Mouse (Mus musculus): Measurements from ENCODE around the gene Prune1.
A peak's percentile ranks its signal among the peaks of the same experiment; 100 is the strongest.

Gene Prune1

DNA sequence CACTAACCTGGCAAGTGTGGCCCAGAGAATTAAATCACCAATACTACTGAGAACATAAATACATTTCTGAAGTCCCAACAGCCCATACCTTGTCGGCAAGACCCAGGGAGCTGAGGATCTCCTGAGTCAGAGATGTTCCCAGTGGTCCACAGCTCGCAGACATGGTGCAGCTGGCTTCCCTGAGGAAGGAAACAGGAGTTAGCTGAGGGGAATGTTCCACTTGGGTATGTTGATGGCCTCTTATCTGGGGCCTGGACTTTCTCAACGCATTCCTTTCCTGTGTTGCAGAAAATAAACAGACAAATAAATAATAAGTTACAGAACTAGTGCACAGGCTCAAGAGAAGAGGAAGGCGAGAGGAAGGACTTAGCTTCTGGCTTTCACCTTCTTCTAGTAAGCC, 24.4 kb upstream of the Prune1 start:
- DNase-seq (ENCODE audit: low spot score in 2 of 2): no peak

DNA sequence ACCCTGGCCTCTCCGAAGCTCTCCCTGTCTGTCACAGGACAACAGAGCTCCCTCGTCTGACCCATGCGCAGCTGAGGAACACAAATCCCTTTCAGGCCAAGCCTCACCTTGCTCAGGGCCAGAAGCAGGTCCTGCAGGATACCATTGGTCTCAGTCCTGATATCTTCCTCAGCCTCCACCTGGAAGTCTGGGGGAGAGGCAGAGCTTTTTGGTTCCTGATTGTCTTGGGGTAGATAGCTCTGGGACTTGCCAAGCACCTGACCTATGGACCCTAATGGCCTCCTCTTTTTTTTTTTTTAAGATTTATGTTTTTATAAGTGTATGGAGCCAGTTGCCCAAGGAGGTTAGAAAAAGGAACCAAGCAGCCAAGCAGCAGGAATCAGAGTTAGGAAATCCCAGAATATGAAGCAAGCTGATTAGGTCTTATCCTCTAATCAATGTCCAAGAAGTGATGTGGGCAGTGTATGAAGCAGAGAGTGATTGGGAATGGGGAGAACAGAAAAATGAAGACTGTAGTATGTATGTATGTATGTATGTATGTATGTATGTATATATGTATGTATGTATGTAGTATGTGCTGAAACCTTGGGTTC, 19.4 kb upstream of the Prune1 start:
- no peak for DNase-seq (ENCODE audit: low spot score in 2 of 2)

DNA sequence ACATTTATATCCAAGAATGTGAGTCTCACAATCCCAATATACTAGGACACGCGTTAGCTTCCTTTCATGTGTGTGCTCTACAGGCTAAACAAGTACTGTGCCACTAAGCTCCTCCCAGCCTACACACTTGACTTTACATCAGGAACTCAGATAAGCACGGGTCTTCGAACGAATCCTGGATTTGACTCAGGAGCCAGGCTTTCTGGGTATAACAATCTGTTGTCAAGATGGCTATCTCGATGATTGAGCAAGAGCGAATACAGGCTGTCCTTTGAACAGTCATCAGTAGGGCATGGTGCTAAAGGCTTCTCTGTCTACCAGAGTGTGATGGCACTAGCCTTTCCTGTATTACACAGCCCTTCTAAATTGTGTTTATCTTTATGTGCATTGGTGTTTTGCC, 16.1 kb upstream of the Prune1 start:
- no peak for DNase-seq (ENCODE audit: low spot score in 2 of 2)

DNA sequence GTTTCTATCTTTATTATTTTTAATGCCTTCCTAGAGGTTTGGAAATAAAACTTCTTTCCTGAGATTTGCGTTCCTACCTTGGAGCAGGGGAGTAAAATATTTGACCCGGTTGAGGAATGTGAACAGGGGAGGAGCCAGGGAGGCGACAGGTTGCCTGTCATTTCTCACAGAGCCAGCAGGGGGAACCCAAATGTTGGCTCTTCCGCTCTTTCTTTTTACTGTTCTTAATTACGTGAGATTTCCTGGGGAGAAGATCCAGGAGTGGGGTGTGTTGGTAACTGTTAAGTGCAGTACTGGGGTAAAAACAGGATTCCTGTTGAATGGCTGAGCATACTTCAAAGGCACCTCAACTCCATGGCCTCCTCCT, 14.2 kb upstream of the Prune1 start:
- no peak for DNase-seq (ENCODE audit: low spot score in 2 of 2)

DNA sequence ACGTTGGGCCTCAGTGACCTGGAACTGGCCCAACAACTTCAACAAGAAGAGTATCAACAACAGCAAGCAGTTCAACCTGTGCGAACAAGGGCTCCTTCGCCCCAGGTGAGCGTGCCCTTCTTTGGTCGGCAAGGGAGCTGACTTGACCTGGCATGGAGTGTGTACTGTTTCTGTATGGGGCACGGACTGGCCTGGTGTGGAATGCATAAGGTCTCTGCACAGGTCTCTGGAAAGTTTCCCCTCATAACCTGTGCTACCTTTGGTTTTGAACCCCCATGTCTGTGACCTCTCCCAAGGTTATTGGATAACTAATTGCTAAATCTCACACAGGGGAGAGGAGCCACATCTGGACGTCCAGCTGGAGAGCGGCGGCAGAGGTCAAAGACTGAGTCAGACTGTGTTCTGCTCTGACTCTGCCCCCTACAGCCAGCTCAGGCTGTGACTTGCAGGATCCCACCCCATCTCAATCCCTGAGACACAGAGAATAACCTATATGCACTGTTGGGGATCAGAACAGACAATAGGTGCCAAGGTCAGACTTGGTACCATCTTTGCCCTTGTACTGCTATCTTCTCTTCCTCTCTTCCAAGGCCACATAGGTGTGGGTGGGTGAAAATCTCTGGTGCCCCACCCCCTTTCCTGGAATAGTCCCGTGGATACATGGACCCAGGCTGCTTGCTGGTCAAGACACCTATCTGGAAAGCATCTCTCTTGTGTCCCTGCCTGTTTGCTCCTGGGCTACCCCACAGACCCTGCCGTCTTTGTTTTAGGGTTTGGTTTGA, 13.6 kb upstream of the Prune1 start:
- DNase-seq (ENCODE audit: low spot score in 2 of 2): no peak

DNA sequence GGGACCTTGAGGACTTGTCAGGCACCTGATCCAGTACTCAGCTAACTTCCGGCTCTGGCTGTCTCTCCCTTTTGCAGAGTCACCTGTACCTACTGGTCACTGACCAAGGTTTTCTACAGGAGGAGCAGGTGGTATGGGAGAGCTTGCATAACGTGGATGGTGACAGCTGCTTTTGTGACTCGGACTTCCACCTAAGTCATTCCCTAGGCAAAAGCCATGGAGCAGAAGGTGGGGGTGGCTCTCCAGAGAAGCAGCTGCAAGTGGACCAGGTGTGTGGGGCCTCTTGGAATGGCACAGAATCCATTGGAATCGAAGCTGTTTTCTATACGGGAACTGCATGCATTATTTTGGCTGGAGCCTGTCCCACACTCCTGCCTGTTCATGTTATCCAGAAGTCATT, 12.8 kb upstream of the Prune1 start:
- no peak for DNase-seq (ENCODE audit: low spot score in 2 of 2)

DNA sequence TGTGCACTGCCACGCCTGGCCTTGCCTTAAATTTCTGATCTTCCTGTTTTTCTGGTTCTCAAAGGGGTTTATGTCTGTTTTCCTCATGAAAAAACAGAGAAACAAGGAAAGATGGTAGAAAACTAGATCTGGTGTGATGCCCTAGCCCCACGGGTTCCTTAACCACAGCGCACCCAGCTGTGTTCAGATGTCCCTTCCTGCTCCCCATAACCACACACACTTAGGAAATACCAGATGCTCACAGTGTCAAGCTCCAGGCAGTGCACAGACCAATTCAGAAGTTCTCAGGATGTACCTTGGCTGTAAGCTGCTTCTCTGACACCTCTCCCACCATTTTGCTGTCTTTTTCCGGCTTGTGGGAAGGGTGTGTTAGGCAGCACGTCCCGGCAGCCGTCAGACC, 12.4 kb upstream of the Prune1 start:
- no peak for DNase-seq (ENCODE audit: low spot score in 2 of 2)

DNA sequence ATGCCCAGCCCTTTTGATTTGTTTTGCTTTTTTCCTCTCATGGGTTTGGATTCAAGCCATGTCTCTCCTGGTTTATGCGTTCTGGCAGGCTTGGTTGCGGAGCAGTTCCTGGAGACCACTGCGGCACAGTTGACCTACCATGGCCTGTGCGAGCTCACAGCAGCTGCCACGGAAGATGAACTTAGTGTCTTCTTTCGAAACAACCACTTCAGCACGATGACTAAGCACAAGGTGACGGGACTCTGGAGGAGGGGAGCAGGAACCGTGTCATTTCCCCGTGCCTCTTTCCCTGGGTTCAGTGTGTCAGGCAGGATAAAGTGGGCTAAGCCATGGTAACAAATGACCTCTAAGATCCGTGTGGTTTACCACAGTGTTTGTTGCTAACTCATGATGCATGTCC, 11.7 kb upstream of the Prune1 start:
- DNase-seq (ENCODE audit: low spot score in 2 of 2): no peak

DNA sequence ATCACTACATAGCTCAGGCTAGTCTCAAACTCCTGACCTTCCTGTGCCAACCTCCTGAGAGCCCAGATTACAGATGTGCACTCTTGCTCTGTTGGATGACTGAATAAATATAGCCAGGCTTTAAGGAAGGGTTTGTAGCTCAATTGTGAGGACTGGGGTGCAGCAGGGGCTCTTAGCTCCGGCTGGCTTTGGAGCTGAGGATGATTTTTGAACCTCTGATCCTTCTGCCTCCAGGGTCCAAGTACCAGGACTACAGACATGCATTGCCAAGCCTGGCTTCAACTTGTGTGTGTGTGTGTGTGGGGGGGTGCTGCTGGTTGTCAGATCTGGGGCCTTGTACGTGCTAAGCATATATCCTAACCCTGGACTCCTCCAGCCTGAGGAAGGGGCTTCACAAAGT, 11.0 kb upstream of the Prune1 start:
- DNase-seq (ENCODE audit: low spot score in 2 of 2): no peak

DNA sequence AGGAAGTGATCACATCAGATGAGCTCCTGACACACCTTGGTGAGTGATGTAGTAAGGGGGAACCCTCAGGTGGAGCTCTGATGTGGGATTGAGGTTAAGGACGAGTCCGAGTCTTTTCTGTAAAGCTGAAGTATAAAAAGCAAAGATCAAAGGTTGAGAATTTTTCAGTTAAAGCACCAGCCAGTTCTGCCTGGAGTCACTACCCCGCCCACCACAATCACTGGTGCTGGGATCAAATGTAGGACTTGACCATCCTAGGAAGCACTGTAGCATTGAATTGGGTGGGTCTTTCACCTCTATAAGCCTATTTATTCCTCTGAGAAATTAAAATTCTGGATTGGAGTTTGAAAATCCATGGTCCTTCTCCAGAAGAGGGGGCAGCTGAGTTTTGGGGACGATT, 9.2 kb upstream of the Prune1 start:
- DNase-seq (ENCODE audit: low spot score in 2 of 2): no peak

DNA sequence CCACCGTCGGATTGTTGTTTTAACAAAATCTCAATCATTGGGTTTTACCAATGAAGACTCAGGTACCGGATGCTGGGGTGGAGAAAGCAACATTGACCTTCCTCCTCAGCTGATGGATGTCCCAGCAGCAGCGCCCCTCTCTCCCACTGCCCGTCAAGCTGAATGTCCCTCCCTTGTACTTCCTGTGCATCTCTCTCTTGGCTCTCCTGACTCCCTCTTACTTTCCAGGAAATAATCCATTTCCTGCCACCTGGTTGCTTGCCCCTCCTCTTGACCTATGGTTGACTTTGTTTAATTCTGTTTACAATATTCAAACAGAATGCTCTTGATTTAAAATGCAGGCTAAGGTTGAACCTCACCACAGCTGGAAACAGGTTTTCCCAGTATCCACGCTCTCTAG, 8.3 kb upstream of the Prune1 start:
- no peak for DNase-seq (ENCODE audit: low spot score in 2 of 2)

DNA sequence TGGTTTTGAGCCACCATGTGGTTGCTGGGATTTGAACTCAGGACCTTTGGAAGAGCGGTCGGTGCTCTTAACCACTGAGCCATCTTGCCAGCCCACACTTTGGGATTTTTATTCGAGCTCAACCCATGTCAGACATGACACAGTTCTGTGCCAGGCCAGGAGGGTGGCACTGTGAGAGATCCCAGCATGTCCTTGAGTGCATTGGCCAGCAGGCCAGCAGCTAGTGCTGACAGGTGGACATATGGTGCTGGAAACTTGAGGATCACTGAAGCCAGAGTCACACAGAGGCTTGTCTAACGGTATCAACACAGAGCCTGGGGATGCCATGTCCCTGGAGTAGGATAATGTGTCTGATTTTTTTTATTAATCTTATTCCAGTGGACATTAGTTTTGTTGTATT, 7.5 kb upstream of the Prune1 start:
- DNase-seq (ENCODE audit: low spot score in 2 of 2): no peak

DNA sequence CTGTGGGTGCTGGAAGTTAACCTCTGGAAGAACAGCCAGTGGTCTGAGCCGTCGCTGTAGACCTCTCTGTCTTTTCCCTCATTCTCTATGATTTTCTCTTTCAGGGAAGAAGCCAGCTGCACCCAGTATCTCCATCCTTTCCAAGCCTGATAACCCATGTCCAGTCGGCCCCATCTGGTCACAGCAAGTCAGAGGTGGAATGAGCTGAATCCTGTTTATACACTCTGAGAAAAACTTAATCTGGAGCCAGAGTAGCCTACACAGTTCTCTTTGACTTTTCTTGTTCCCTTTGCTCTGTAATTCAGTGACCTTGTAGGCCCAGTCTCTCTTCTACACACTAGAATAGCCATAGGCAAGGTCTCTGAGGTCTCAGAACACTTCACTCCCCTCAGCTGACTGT, 5.7 kb upstream of the Prune1 start:
- DNase-seq (ENCODE audit: low spot score in 2 of 2): no peak

DNA sequence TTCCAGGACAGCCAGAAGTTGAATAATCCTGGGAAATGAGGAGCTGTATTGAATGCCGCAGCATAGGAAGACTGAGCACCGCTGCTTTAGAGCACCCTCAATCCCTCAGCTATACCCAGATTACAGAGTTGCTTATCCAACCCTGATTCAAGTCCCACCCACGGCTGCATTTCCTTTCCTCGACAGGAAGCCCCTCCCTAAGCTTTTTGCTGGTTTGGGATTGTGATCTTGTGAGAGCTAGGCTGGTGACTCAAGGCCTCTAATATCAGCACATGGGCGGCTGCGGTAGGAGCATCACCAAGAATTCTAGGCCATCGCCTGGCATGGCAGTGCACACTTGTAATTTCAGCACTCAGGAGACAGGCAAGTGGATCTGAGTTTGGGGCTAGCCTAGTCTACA, 4.6 kb upstream of the Prune1 start:
- no peak for DNase-seq (ENCODE audit: low spot score in 2 of 2)

DNA sequence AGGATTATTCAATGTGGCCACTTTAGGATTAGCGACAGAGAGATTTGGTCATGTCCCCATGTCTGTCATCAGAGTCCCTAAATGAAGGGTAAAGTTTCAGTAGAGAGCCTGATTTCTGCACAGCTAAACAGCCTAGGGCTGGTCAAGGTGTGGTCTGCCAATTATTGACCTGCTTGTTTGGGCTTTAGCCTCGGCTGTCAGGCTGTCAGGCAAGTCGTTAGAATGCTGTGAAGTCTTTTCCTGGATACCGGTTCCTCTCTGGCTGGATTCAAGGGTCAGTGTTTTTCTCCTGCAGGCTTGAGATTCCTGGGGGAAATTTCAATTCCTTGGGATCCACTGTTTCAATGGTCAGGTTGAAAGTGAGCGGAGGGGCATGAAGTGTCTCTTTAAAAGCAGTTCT, 4.1 kb upstream of the Prune1 start:
- DNase-seq (ENCODE audit: low spot score in 2 of 2): no peak

DNA sequence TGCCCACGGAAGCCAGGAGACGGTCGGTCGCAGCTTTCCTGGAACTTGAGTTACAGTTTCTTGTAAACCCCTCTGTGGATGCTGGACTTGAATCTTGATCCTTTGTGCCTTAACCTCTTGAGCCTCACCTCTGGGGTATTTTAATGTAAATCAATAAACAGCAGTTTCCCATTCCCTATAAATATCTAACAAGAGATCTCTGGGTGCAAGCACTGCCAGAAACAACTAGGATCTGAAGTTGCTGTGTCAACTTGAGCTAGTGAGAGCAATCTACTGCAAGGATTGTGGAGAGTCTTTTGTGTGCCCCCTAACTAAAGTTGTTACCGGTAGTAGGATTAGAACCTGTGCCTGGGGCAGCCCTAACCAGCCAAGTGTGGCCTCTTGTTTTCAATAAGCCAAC, 3.5 kb upstream of the Prune1 start:
- no peak for DNase-seq (ENCODE audit: low spot score in 2 of 2)

DNA sequence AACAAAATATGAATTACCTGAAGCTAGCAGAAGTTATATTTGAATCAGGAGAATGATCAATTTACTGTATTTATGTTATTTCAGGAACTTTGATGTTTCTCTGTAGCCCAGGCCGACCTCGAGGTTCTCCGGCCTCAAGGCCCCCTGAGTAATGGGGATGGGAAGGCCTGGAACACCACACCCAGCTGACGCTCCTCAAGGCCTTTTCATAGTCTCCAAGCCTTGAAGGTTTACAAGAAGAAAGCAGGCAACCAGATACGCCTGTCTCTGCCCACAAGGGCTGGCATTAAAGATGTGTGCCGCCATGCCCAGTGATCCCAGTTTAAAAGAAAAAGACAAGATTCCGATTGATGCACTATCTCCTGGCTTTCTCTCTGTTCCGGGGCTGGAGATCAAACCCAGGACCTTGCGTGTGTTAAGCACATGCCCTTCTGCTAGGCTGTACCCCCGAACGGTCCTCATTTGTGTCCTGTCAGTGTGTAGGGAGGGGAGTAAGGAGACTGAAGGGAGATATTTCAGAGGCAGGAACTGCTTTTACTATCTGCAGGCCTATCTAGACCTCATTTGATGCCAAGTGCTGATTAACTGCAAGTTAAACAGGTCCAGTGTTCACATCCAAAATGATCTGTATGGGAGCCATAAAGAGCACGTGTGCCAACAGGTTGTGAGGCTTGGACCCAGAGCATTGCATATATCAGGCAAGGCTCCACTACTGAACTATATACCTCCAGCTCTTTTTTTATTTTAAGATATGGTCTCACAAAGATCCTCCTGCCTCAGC, 2.8 kb upstream of the Prune1 start:
- no peak for DNase-seq (ENCODE audit: low spot score in 2 of 2)

DNA sequence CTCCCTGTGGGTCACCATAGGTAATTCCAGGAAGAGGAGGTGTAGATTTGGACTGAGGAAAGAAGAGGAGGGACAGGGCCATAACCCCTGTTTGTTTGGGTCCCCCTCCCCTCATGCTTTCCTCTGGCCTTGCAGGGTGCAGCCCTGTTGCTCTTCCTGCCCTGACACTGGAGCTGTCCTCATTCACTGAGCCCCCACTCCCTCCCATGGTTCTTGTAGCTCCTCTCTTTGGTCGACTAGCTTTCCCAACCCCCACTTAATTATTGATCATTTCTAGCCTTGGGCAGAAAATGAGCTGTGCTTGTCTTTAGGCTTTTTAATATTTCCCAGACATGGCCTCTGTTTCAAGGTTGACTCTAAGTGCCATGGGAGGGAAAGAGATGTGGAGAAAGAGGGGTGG, 2.2 kb upstream of the Prune1 start:
- DNase-seq (ENCODE audit: low spot score in 2 of 2): no peak

DNA sequence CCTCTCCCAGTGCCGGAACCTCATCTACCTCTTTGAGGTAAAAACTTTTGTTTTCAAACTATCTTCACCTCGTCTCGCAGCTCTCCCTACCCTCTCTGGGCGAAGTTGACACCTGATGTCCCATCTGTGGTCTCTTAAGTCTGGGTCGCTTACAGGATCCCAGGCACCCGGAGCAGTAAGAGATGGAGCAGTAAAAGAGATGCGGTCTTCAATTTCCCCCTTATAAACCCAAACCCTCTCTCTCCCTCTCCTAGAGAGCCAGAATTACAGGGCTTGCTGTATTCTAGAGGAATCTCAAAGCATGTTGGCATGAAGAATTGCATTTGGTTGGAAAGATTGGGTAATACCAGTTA, 1.7 kb upstream of the Prune1 start:
- no peak for DNase-seq (ENCODE audit: low spot score in 2 of 2)

DNA sequence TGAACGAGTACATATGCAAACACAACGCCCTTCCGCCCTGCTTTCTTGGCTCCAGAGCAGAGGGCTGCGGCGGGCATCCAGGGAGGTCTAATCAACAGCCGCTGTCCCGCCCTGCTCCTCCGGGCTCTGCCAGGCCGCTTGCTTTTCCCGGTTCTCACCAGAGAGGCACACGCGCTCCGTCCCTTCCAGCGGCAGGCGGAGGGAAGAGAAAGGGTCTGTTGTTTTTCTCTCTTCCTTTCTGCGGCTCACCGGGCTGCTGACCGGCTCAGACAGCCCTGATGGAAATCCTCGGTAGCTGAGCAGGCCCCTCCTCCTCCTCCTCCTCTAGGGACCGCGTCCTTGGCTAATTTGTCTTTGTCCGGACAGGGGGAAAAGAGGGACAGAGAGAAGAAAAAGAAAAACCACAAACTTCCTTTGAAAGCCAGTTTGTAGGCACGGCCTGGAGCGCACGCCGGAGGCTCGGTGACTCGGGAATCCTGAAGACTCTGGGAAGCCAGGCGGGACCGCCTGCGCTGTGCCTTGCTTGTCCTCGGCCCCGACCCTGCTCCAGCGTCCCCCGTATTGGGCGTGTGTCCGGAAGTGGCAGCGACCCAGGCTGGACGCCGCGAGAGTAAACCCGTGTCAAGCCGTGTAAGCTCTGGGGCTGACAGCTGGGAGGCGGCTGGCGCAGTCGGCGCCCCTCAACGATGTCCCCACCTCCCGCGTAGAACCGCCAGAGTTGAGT, 1.2 kb upstream of the Prune1 start:
- DNase-seq (ENCODE audit: low spot score in 2 of 2): peak; percentile 47 to 64

DNA sequence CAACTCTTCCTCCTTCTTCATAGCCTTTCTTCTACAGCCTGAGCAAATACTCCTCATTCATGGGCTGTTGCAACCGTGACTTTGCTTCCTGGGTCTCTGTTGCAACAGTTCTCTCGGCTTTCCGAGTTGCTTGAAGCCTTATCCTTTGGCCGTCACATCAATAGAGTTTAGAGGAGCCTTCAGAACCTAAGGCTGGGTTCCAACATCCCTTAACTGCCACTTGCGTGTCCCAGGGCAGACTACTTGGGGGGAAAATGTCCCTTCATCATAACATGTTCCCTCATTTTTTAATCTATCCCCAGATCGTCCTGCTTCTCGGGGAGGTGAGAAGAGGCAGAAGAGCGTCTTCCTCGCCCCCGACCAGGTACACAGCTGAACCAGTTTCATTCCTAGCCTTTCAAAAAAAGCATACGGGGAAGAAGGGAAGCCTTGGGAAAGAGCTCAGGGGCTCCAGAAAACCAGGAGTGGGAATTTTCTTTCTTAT, 547 bp upstream of the Prune1 start:
- no peak for DNase-seq (ENCODE audit: low spot score in 2 of 2)

DNA sequence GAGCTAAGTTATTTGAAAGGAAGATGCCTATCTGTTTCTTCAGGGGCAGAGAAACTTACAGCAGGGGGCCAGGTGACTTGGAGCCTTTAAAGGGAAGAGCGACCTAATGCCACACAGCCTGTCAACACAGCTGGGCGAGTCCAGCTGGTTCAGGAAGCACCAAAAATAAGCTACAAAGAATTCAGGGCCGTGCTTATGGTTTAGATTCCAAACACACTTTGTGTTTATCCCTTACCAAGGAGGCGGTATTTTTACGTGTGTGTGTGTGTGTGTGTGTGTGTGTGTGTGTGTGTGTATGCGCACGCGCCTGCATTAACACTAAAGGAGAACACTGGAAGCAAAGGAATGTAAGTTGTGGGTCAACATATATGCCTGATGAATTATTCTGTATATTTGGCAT, 1.1 kb downstream of the Prune1 start:
- no peak for DNase-seq (ENCODE audit: low spot score in 2 of 2)

DNA sequence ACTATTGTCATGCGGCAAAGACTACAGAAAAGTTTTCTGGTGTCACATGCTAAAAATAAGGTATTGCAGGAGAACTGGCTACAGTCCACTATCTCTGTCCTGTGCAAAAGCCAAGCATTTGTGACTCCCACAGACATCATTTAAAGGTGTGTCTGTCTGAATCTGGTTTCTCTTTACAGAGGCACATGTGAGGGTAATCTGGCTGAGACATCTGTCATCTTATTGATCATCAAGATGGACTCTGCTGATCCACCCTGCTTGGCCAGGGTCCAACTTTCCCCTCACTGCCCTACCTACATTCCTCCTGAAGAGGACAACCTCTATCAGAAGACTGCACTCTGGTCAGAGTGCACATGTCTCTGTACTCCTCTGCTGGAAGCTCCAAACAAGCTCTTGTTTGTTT, 4.7 kb downstream of the Prune1 start:
- DNase-seq (ENCODE audit: low spot score in 2 of 2): no peak
